Mouse (Mus musculus): ENCODE results near the gene Ptprk. TPM values are rescaled to one million over a fixed set of nuclear protein-coding genes. Genes with fewer than 3 reads are reported as not detected.

Gene Ptprk
- 43.4 and 51.6 TPM in 2 replicates for total RNA-seq (2014; rRNA removed)
- 20.3 and 25.4 TPM in 2 replicates for polyA plus RNA-seq (2015; fragmentation: Nextera tagmentation; extraction: Ambion mirVana)

- no peaks in the 10 kb centered on the region for H3K36me3 ChIP-seq (ENCODE audit: insufficient read depth, low read length)
- peak within 1 kb of the TSS; percentile 90 for H3K4me2 ChIP-seq (ENCODE audit: low read depth, low read length, poor library complexity, severe bottlenecking)
- peak within 1 kb of the TSS; percentile 72 for H3K27ac ChIP-seq (ENCODE audit: low read depth, low read length)
- peaks cover 2% of the 10 kb centered on the region; the same call in 1 of the 2 replicates for H3K4me1 ChIP-seq (ENCODE audit: insufficient read depth, low read length)
- H3K9me3 ChIP-seq (ENCODE audit: low read length): no peaks in the 10 kb centered on the region
- peak within 1 kb of the TSS; percentile 66 for H3K4me3 ChIP-seq (ENCODE audit: low read depth, low read length)
- TF ChIP-seq CTCF (IDR thresholded peaks at IDR 0.05): no peak
- peak within 1 kb of the TSS; percentile 62 for H3K9ac ChIP-seq (replicated peaks; ENCODE audit: low read length, poor library complexity, severe bottlenecking)
- WGBS: 1% methylated on average over 73 of the region's 77 CpGs
- no peaks in the 10 kb centered on the region for H3K27me3 ChIP-seq (ENCODE audit: insufficient read depth, low read length)
- DNase-seq (ENCODE audit: low spot score): peak; percentile 92
- ATAC-seq (ENCODE audit: low FRiP score): peak; percentile 93
Observed at GRCm38 (mm10) chr10:28074653-28075451, at the start of gene Ptprk. TSS of gene Ptprk (plus strand) at chr10:28074820.

- Histone ChIP-seq H3K27me3 (ENCODE audit: insufficient read depth, low read length) (no peaks in the 10 kb centered on the region), H3K27ac (ENCODE audit: low read depth, low read length) (no peak overlapping the region), H3K36me3 (ENCODE audit: insufficient read depth, low read length) (no peaks in the 10 kb centered on the region), H3K9me3 (ENCODE audit: low read length) (no peaks in the 10 kb centered on the region), H3K4me1 (ENCODE audit: insufficient read depth, low read length) (no peaks in the 10 kb centered on the region), H3K4me3 (ENCODE audit: low read depth, low read length) (no peak overlapping the region), H3K4me2 (ENCODE audit: low read depth, low read length, poor library complexity, severe bottlenecking) (no peak overlapping the region), H3K9ac (replicated peaks; ENCODE audit: low read length, poor library complexity, severe bottlenecking) (no peak overlapping the region)
- DNase-seq (ENCODE audit: low spot score) (no peak), ATAC-seq (ENCODE audit: low FRiP score) (no peak)
- WGBS: 73% methylated on average over 2 of the region's 2 CpGs
- no peak for TF ChIP-seq CTCF (IDR thresholded peaks at IDR 0.05)
Observed at GRCm38 (mm10) chr10:28027791-28028190, 46.8 kb upstream of the Ptprk start.

- H3K27ac ChIP-seq (ENCODE audit: low read depth, low read length): no peak overlapping the region
- no peaks in the 10 kb centered on the region for H3K4me1 ChIP-seq (ENCODE audit: insufficient read depth, low read length)
- DNase-seq (ENCODE audit: low spot score): no peak
- H3K36me3 ChIP-seq (ENCODE audit: insufficient read depth, low read length): no peaks in the 10 kb centered on the region
- WGBS: 93% methylated on average over 1 of the region's 1 CpGs
- no peak for TF ChIP-seq CTCF (IDR thresholded peaks at IDR 0.05)
- no peak overlapping the region for H3K9ac ChIP-seq (replicated peaks; ENCODE audit: low read length, poor library complexity, severe bottlenecking)
- H3K4me3 ChIP-seq (ENCODE audit: low read depth, low read length): no peak overlapping the region
- no peaks in the 10 kb centered on the region for H3K27me3 ChIP-seq (ENCODE audit: insufficient read depth, low read length)
- ATAC-seq (ENCODE audit: low FRiP score): no peak
- H3K4me2 ChIP-seq (ENCODE audit: low read depth, low read length, poor library complexity, severe bottlenecking): no peak overlapping the region
- no peaks in the 10 kb centered on the region for H3K9me3 ChIP-seq (ENCODE audit: low read length)
Observed at GRCm38 (mm10) chr10:28036456-28036855, 38.2 kb upstream of the Ptprk start.

- WGBS: 68% methylated on average over 4 of the region's 4 CpGs
- DNase-seq (ENCODE audit: low spot score) (no peak), ATAC-seq (ENCODE audit: low FRiP score) (no peak)
- Histone ChIP-seq H3K4me1 (ENCODE audit: insufficient read depth, low read length) (no peaks in the 10 kb centered on the region), H3K9ac (replicated peaks; ENCODE audit: low read length, poor library complexity, severe bottlenecking) (no peak overlapping the region), H3K4me3 (ENCODE audit: low read depth, low read length) (no peak overlapping the region), H3K9me3 (ENCODE audit: low read length) (no peaks in the 10 kb centered on the region), H3K27ac (ENCODE audit: low read depth, low read length) (no peak overlapping the region), H3K4me2 (ENCODE audit: low read depth, low read length, poor library complexity, severe bottlenecking) (no peak overlapping the region), H3K36me3 (ENCODE audit: insufficient read depth, low read length) (no peaks in the 10 kb centered on the region), H3K27me3 (ENCODE audit: insufficient read depth, low read length) (no peaks in the 10 kb centered on the region)
- TF ChIP-seq CTCF (IDR thresholded peaks at IDR 0.05): no peak
Observed at GRCm38 (mm10) chr10:28054764-28055163, 19.9 kb upstream of the Ptprk start.

- Histone ChIP-seq H3K9me3 (ENCODE audit: low read length) (no peaks in the 10 kb centered on the region), H3K4me3 (ENCODE audit: low read depth, low read length) (no peak overlapping the region), H3K4me1 (ENCODE audit: insufficient read depth, low read length) (no peaks in the 10 kb centered on the region), H3K4me2 (ENCODE audit: low read depth, low read length, poor library complexity, severe bottlenecking) (no peak overlapping the region), H3K27me3 (ENCODE audit: insufficient read depth, low read length) (no peaks in the 10 kb centered on the region), H3K9ac (replicated peaks; ENCODE audit: low read length, poor library complexity, severe bottlenecking) (no peak overlapping the region), H3K27ac (ENCODE audit: low read depth, low read length) (no peak overlapping the region), H3K36me3 (ENCODE audit: insufficient read depth, low read length) (no peaks in the 10 kb centered on the region)
- WGBS: 81% methylated on average over 1 of the region's 1 CpGs
- ATAC-seq (ENCODE audit: low FRiP score): no peak
- DNase-seq (ENCODE audit: low spot score): no peak
- no peak for TF ChIP-seq CTCF (IDR thresholded peaks at IDR 0.05)
Observed at GRCm38 (mm10) chr10:28059222-28059621, 15.4 kb upstream of the Ptprk start.

GRCm38 (mm10) chr10:28067997-28068396, 6.6 kb upstream of the Ptprk start:
- ATAC-seq (ENCODE audit: low FRiP score): no peak
- Histone ChIP-seq H3K4me3 (ENCODE audit: low read depth, low read length) (no peak overlapping the region), H3K9me3 (ENCODE audit: low read length) (no peaks in the 10 kb centered on the region), H3K9ac (replicated peaks; ENCODE audit: low read length, poor library complexity, severe bottlenecking) (no peak overlapping the region), H3K4me2 (ENCODE audit: low read depth, low read length, poor library complexity, severe bottlenecking) (no peak overlapping the region), H3K4me1 (ENCODE audit: insufficient read depth, low read length) (no peaks in the 10 kb centered on the region), H3K27ac (ENCODE audit: low read depth, low read length) (no peak overlapping the region), H3K36me3 (ENCODE audit: insufficient read depth, low read length) (no peaks in the 10 kb centered on the region), H3K27me3 (ENCODE audit: insufficient read depth, low read length) (no peaks in the 10 kb centered on the region)
- TF ChIP-seq CTCF (IDR thresholded peaks at IDR 0.05): no peak
- WGBS: 93% methylated on average over 5 of the region's 5 CpGs
- no peak for DNase-seq (ENCODE audit: low spot score)
